Mouse (Mus musculus) gastrocnemius, adult 2 months (tissue): ENCODE measurements around the gene Gcnt2. TPM values are rescaled to one million over a fixed set of nuclear protein-coding genes. Genes with fewer than 3 reads are reported as not detected.
A peak's percentile ranks its signal among the peaks of the same experiment; 100 is the strongest.
"Not testable (repeated sequence)": the region's sequence is repeated elsewhere in the genome, so short reads cannot be mapped to it uniquely, and the experiment has no call there.

Experiments
- DNase-seq: peaks from one replicate; pipeline ENCODE4 v3.0.0; 2022
- H3K27ac ChIP-seq: fragments of 200-600 bp; 2 replicates; pipeline ENCODE4 v1.8.1; 2022; ENCODE audit warnings: mild to moderate bottlenecking
- H3K4me3 ChIP-seq: fragments of 200-600 bp; 2 replicates; pipeline ENCODE4 v1.8.1; 2022; ENCODE audit warnings: mild to moderate bottlenecking, moderate library complexity
- CTCF ChIP-seq: fragments of 200-600 bp; IDR thresholded peaks from 2 replicates; pipeline ENCODE4 v1.8.1; 2022; ENCODE audit warnings: antibody characterized with exemption, mild to moderate bottlenecking, moderate library complexity
- intact Hi-C: fragments of 180-260 bp; cut with DNase I; formaldehyde crosslinking; loops from one replicate; pipeline ENCODE4 v1.15.1; 2025
- total RNA-seq, 2 experiments: library from RNA; stranded (reverse); gene quantifications; 2 replicates each; pipeline ENCODE4 v1.2.3; 2021

Gcnt2 gene
- total RNA-seq, 2 experiments from 2014 or later, result 8.7 to 8.9 TPM

- Histone ChIP-seq H3K27ac (no peak overlapping the region), H3K4me3 (no peak overlapping the region)
- DNase-seq, result no peak
- intact Hi-C loops, result no loop called here
- no peak for TF ChIP-seq CTCF
Measured at GRCm38 (mm10) chr13:40880557-40880956, 21.0 kb downstream of the Gcnt2 start.

- H3K4me3 ChIP-seq, result no peak overlapping the region
- intact Hi-C loops, result no loop called here
- no peak for TF ChIP-seq CTCF
Measured at GRCm38 (mm10) chr13:40882606-40883005, 23.1 kb downstream of the Gcnt2 start.

GRCm38 (mm10) chr13:40883903-40884302, 24.3 kb downstream of the Gcnt2 start:
- DNase-seq, result no peak
- Histone ChIP-seq H3K4me3 (no peak overlapping the region), H3K27ac (no peak overlapping the region)
- no peak for TF ChIP-seq CTCF
- intact Hi-C loops, result no loop called here

More at GRCm38 (mm10) chr13:40882606-40883005, 23.1 kb downstream of the Gcnt2 start:
- DNase-seq, result no peak
- no peak overlapping the region for H3K27ac ChIP-seq

GRCm38 (mm10) chr13:40884878-40885277, 25.3 kb downstream of the Gcnt2 start:
- Histone ChIP-seq H3K27ac (peak overlapping the region; percentile 28; the same call in 1 of the 2 replicates), H3K4me3 (no peak overlapping the region)
- no peak for DNase-seq
- intact Hi-C loops, result loop anchor here (5.0 kb wide), 1 partner anchor 33 kb away; no protein-coding TSS in a partner anchor
- no peak for TF ChIP-seq CTCF

GRCm38 (mm10) chr13:40885935-40886642, 26.5 kb downstream of the Gcnt2 start:
- Histone ChIP-seq H3K27ac (peak overlapping the region; percentile 86), H3K4me3 (peak overlapping the region; percentile 74)
- peak; percentile 38 for DNase-seq
- intact Hi-C loops, result loop anchor here (5.0 kb wide), 1 partner anchor 34 kb away; no protein-coding TSS in a partner anchor
- TF ChIP-seq CTCF, result no peak

GRCm38 (mm10) chr13:40886643-40887381, 27.3 kb downstream of the Gcnt2 start:
- intact Hi-C loops, result loop anchor here (5.0 kb wide), 1 partner anchor 35 kb away; no protein-coding TSS in a partner anchor
- Histone ChIP-seq H3K27ac (peak overlapping the region; percentile 86), H3K4me3 (peak overlapping the region; percentile 74)
- no peak for TF ChIP-seq CTCF
- peak; percentile 38 for DNase-seq

- Histone ChIP-seq H3K4me3 (peak overlapping the region; percentile 54), H3K27ac (peak overlapping the region; percentile 74)
- no peak for TF ChIP-seq CTCF
- intact Hi-C loops, result no loop called here
- DNase-seq, result no peak
Measured at GRCm38 (mm10) chr13:40890595-40890994, 31.0 kb downstream of the Gcnt2 start.

GRCm38 (mm10) chr13:40891369-40891768, 31.8 kb downstream of the Gcnt2 start:
- intact Hi-C loops, H3K4me3 ChIP-seq, DNase-seq: not testable (repeated sequence)
- H3K27ac ChIP-seq, result peak overlapping the region; percentile 74

GRCm38 (mm10) chr13:40892043-40892442, 32.5 kb downstream of the Gcnt2 start:
- H3K4me3 ChIP-seq, result peak overlapping the region; percentile 19
- no peak for TF ChIP-seq CTCF
- peak overlapping the region; percentile 74 for H3K27ac ChIP-seq
- intact Hi-C loops, result no loop called here
- DNase-seq, result peak; percentile 47

- no peak for TF ChIP-seq CTCF
- Histone ChIP-seq H3K4me3 (peak overlapping the region; percentile 19), H3K27ac (peak overlapping the region; percentile 74)
- intact Hi-C loops, result no loop called here
- DNase-seq, result no peak
Measured at GRCm38 (mm10) chr13:40892547-40892946, 33.0 kb downstream of the Gcnt2 start.

GRCm38 (mm10) chr13:40893573-40893972, 34.0 kb downstream of the Gcnt2 start:
- no peak for DNase-seq
- TF ChIP-seq CTCF, result no peak
- Histone ChIP-seq H3K27ac (no peak overlapping the region), H3K4me3 (no peak overlapping the region)
- intact Hi-C loops, result no loop called here

- DNase-seq, H3K4me3 ChIP-seq, intact Hi-C loops: not testable (repeated sequence)
- H3K27ac ChIP-seq, result peak overlapping the region; percentile 53; the same call in 1 of the 2 replicates
Measured at GRCm38 (mm10) chr13:40898049-40898690, 38.6 kb downstream of the Gcnt2 start.

- no peak for DNase-seq
- Histone ChIP-seq H3K4me3 (no peak overlapping the region), H3K27ac (peak overlapping the region; percentile 53; the same call in 1 of the 2 replicates)
- no peak for TF ChIP-seq CTCF
- intact Hi-C loops, result no loop called here
Measured at GRCm38 (mm10) chr13:40898698-40899097, 39.1 kb downstream of the Gcnt2 start.
